Mouse (Mus musculus) neural tube, embryonic 14.5 days (tissue): Measurements from ENCODE around the gene Bcl2a1b. TPM values are rescaled to one million over a fixed set of nuclear protein-coding genes. Genes with fewer than 3 reads are reported as not detected.
A peak's percentile ranks its signal among the peaks of the same experiment; 100 is the strongest.
"Not testable (repeated sequence)": the region's sequence is repeated elsewhere in the genome, so short reads cannot be mapped to it uniquely, and the experiment has no call there.

Source experiments
- ATAC-seq: fragments of 200-750 bp; cut with Nextera tagmentation; 2 replicates; pipeline ENCODE4 v1.8.0; 2017; ENCODE audit warnings: low read depth, mild to moderate bottlenecking, moderate TSS enrichment, moderate library complexity
- H3K27ac ChIP-seq: fragments of 300-500 bp; sonication (generic); 2 replicates; pipeline ENCODE4 v1.5.1; 2014; ENCODE audit warnings: low read depth, mild to moderate bottlenecking, control low read depth, low read length, moderate library complexity, mixed read lengths
- H3K27me3 ChIP-seq: fragments of 300-500 bp; sonication (generic); 2 replicates; pipeline ENCODE4 v1.6.1; 2014; ENCODE audit warnings: low read length; ENCODE audit not compliant: control insufficient read depth, insufficient read depth
- H3K36me3 ChIP-seq: fragments of 300-500 bp; sonication (generic); 2 replicates; pipeline ENCODE4 v1.6.1; 2014; ENCODE audit warnings: low read length, mixed read lengths; ENCODE audit not compliant: control insufficient read depth, insufficient read depth
- H3K4me1 ChIP-seq: fragments of 300-500 bp; sonication (generic); 2 replicates; pipeline ENCODE4 v1.6.1; 2014; ENCODE audit warnings: low read length; ENCODE audit not compliant: control insufficient read depth, insufficient read depth
- H3K4me2 ChIP-seq: fragments of 300-500 bp; sonication (generic); 2 replicates; pipeline ENCODE4 v1.6.1; 2014; ENCODE audit warnings: mild to moderate bottlenecking, low read depth, low read length, control low read depth
- H3K4me3 ChIP-seq: fragments of 300-500 bp; sonication (generic); 2 replicates; pipeline ENCODE4 v1.5.1; 2014; ENCODE audit warnings: low read depth, low read length, control low read depth, mixed read lengths
- H3K9ac ChIP-seq: fragments of 300-500 bp; sonication (generic); replicated peaks from 2 replicates; pipeline ENCODE4 v1.6.1; 2014; ENCODE audit warnings: low read depth, mild to moderate bottlenecking, control low read depth, low read length, mixed read lengths
- H3K9me3 ChIP-seq: fragments of 300-500 bp; sonication (generic); 2 replicates; pipeline ENCODE4 v1.6.1; 2016; ENCODE audit warnings: low read length; ENCODE audit not compliant: control insufficient read depth
- WGBS: fragments of 180-500 bp; shearing (Covaris S2); extraction: QIAGEN DNeasy Blood & Tissue Kit; methylation state at CpG from one replicate; pipeline ENCODE4 v1.1.7; 2014; 5-methylcytosine and 5-hydroxymethylcytosine counted together
- polyA plus RNA-seq: library from polyadenylated mRNA; unstranded; fragments of >200 nt; fragmentation: Nextera tagmentation; extraction: Ambion mirVana; gene quantifications from 2 replicates; pipeline ENCODE4 v1.2.1, GENCODE M21; 2014

Gene Bcl2a1b
- polyA plus RNA-seq, 1 experiment from 2014 or later = 1.1 TPM

- not testable (repeated sequence) for H3K27me3 ChIP-seq, H3K36me3 ChIP-seq, H3K4me1 ChIP-seq, H3K9ac ChIP-seq, H3K4me2 ChIP-seq, H3K27ac ChIP-seq, H3K9me3 ChIP-seq, H3K4me3 ChIP-seq
- peak; percentile 84 for ATAC-seq
- 65% methylated on average over 1 of the region's 2 CpGs for WGBS
Observed at GRCm38 (mm10) chr9:89230897-89231497, 32.0 kb downstream of the Bcl2a1b start.

- not testable (repeated sequence) for H3K4me2 ChIP-seq, H3K9ac ChIP-seq, H3K27ac ChIP-seq, ATAC-seq, H3K9me3 ChIP-seq, H3K36me3 ChIP-seq, H3K4me3 ChIP-seq, H3K4me1 ChIP-seq, H3K27me3 ChIP-seq
- 87% methylated on average over 4 of the region's 4 CpGs for WGBS
Observed at GRCm38 (mm10) chr9:89237131-89237530, 38.1 kb downstream of the Bcl2a1b start.

- H3K4me2 ChIP-seq, H3K27me3 ChIP-seq, H3K4me1 ChIP-seq, H3K4me3 ChIP-seq, ATAC-seq, H3K9ac ChIP-seq, H3K27ac ChIP-seq, H3K36me3 ChIP-seq, H3K9me3 ChIP-seq: not testable (repeated sequence)
- 92% methylated on average over 4 of the region's 5 CpGs for WGBS
Observed at GRCm38 (mm10) chr9:89238976-89239505, 40.0 kb downstream of the Bcl2a1b start.

- not testable (repeated sequence) for H3K4me2 ChIP-seq, H3K4me1 ChIP-seq, H3K9me3 ChIP-seq, H3K4me3 ChIP-seq, H3K9ac ChIP-seq, H3K36me3 ChIP-seq, H3K27ac ChIP-seq, H3K27me3 ChIP-seq, ATAC-seq
- 88% methylated on average over 3 of the region's 3 CpGs for WGBS
Observed at GRCm38 (mm10) chr9:89240516-89241019, 41.6 kb downstream of the Bcl2a1b start.

- Histone ChIP-seq H3K4me1 (no peaks in the 10 kb centered on the region), H3K4me3 (no peak overlapping the region), H3K9me3 (no peaks in the 10 kb centered on the region), H3K4me2 (no peak overlapping the region), H3K27ac (no peak overlapping the region), H3K36me3 (no peaks in the 10 kb centered on the region), H3K9ac (no peak overlapping the region), H3K27me3 (no peaks in the 10 kb centered on the region)
- WGBS = 90% methylated on average over 2 of the region's 2 CpGs
- ATAC-seq = no peak
Observed at GRCm38 (mm10) chr9:89253400-89253799, 54.4 kb downstream of the Bcl2a1b start.

DNA sequence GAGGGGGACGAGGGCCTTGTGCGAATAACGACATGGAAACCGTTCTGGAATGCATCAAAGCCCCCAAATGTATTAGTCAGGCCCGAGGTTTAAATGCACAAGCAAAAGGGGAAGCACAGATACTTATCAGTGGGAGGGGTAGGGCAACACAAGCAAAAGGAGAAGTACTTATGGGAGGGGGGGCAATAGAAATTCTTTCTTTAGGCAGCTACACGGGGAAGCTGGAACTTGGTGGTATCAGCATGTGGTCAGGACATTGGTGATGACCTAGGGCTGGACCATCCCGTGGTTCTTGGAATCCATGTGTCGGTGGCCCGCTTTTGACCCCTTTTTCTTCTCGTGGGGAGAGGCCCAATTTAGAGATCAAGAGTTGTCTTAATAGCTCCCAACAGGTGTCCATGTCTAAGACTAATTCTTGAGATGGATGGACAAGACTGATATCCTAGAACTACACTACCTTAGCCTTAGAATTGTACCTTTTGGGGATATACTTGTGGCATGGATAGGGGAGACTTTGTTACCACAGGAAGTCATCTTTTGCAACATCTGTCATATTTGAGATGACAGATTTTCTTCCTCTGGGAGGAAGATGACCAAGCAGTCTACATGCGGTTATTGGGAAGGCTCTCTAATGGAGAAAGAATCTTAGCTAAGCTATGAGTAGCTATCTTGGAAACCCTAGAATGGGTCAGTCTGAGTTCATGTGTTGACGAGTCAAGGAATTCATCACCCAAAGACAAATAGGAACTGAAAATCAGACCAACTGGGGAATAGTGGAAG is 57.7 kb downstream of the Bcl2a1b start:
- H3K4me1 ChIP-seq = no peaks in the 10 kb centered on the region
- H3K9me3 ChIP-seq = no peaks in the 10 kb centered on the region
- no peak overlapping the region for H3K27ac ChIP-seq
- no peak overlapping the region for H3K4me3 ChIP-seq
- H3K4me2 ChIP-seq = no peak overlapping the region
- H3K9ac ChIP-seq = no peak overlapping the region
- H3K27me3 ChIP-seq = no peaks in the 10 kb centered on the region
- no peak for ATAC-seq
- H3K36me3 ChIP-seq = no peaks in the 10 kb centered on the region
- 93% methylated on average over 12 of the region's 12 CpGs for WGBS

Other genes with a start within 250 kb of the Bcl2a1b start
- gene Bcl2a1a, start 242.3 kb upstream of the Bcl2a1b start, polyA plus RNA-seq = not detected in 2 replicates
- gene Trim43b, start 106.4 kb upstream of the Bcl2a1b start, polyA plus RNA-seq = not detected in 2 replicates
- 0.35 TPM in 1 of 2 replicates, not detected in the other for gene Gm29094, start 170 bp downstream of the Bcl2a1b start, polyA plus RNA-seq
- gene Mthfs, start 11.5 kb downstream of the Bcl2a1b start, polyA plus RNA-seq = 16.4 and 18.6 TPM in 2 replicates